Mouse (Mus musculus) ES-Bruce4 (cell line): ENCODE data around the gene Prcc. TPM values are rescaled to one million over a fixed set of nuclear protein-coding genes. Genes with fewer than 3 reads are reported as not detected.
"Not testable (repeated sequence)": the region's sequence is repeated elsewhere in the genome, so short reads cannot be mapped to it uniquely, and the experiment has no call there.

Experiments used
- H3K27ac ChIP-seq: 2 replicates; pipeline ENCODE4 v1.5.1; 2012; ENCODE audit warnings: low read length, inconsistent platforms; ENCODE audit not compliant: insufficient read depth
- H3K27me3 ChIP-seq: 2 replicates; pipeline ENCODE4 v1.6.1; 2012; ENCODE audit warnings: mild to moderate bottlenecking, low read length, inconsistent platforms; ENCODE audit not compliant: control insufficient read depth, poor library complexity, insufficient read depth, severe bottlenecking
- H3K36me3 ChIP-seq: 2 replicates; pipeline ENCODE4 v1.6.1; 2012; ENCODE audit warnings: inconsistent platforms, mild to moderate bottlenecking, low read length, moderate library complexity; ENCODE audit not compliant: control insufficient read depth, poor library complexity, insufficient read depth, severe bottlenecking
- H3K4me1 ChIP-seq: one replicate; pipeline ENCODE4 v1.8.1; 2011; ENCODE audit warnings: low read length; ENCODE audit not compliant: control insufficient read depth, insufficient read depth
- H3K4me3 ChIP-seq: 2 replicates; pipeline ENCODE4 v1.5.1; 2011; ENCODE audit warnings: low read depth, mild to moderate bottlenecking, low read length
- H3K9ac ChIP-seq: 2 replicates; pipeline ENCODE4 v1.6.1; 2012; ENCODE audit warnings: low read depth, mild to moderate bottlenecking, inconsistent platforms; ENCODE audit not compliant: poor library complexity, severe bottlenecking
- H3K9me3 ChIP-seq: replicated peaks from 2 replicates; pipeline ENCODE4 v1.6.1; 2012; ENCODE audit warnings: mild to moderate bottlenecking, low read length, inconsistent platforms; ENCODE audit not compliant: control insufficient read depth, poor library complexity, insufficient read depth, severe bottlenecking
- CTCF ChIP-seq: IDR thresholded peaks from one replicate; pipeline ENCODE4 v1.8.1; 2011; ENCODE audit warnings: low read depth, low read length
- EP300 ChIP-seq: IDR thresholded peaks from 2 replicates; pipeline ENCODE4 v1.6.1; 2011; ENCODE audit warnings: low read depth, low read length; ENCODE audit not compliant: insufficient read depth
- POLR2A ChIP-seq: IDR thresholded peaks from one replicate; pipeline ENCODE4 v1.8.1; 2011; ENCODE audit warnings: low read length; ENCODE audit not compliant: insufficient read depth
- polyA plus RNA-seq: library from polyadenylated mRNA; stranded (reverse); fragments of >200 nt; gene quantifications from 2 replicates; pipeline ENCODE4 v1.2.4, GENCODE M21; 2011; ENCODE audit warnings: low read depth; ENCODE audit not compliant: missing spikeins, insufficient read depth, insufficient read length

Gene Prcc
- polyA plus RNA-seq, 1 experiment = 66.9 TPM

DNA sequence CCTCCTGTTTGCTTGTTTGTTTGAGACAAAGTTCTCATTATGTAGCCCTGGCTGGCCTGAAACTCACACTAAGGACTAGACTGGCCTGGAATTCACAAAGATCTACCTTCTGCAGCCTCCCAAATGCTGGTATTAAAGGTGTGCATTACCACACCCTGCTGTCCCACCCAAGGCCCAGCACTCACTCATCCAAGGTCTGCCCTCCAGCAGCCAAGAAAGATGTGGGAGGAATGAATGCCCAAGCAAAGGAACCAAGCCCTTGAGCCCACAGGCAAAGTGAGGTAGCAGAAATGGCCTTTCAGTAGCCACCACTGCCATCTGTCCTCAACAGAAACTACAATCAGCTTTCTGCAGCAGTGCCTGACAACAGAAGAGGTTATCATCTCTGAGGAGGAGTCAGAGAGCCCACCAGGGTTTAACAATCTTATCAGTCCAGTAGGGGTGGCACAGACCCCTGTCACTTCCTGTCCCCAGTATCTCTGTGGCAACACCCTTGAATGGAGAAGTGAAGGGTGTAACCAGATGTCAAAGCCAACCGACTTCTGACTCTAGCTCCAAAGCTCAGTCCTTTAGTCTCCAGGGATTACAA, 15.7 kb upstream of the Prcc start:
- Histone ChIP-seq H3K36me3 (no peaks in the 10 kb centered on the region), H3K9ac (no peak overlapping the region), H3K27me3 (no peaks in the 10 kb centered on the region), H3K4me1 (no peaks in the 10 kb centered on the region), H3K9me3 (no peaks in the 10 kb centered on the region), H3K27ac (no peak overlapping the region), H3K4me3 (no peak overlapping the region)
- TF ChIP-seq POLR2A (no peak), CTCF (no peak), EP300 (no peak)

DNA sequence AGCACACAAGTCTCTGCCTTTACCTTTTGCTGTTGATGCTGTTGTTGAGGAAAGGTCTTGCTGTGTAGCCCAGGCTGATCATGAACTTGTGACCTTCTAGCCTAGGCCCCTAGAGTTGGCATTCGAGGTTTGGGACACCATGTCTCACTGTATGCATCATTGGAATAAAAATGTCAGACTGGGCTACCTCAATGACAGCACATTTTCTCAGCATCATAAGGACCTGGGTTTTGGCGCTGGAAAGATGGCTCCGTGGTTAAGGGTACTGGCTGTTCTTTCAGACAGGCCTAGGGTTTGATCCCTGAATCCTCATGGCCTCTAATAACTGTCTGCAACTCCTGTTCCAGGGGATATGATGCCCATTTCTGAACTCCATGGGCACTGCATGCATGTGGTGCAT, 14.4 kb upstream of the Prcc start:
- Histone ChIP-seq H3K27me3 (no peaks in the 10 kb centered on the region), H3K9ac (no peak overlapping the region)
- no peak for TF ChIP-seq POLR2A
- TF ChIP-seq EP300 = no peak
- TF ChIP-seq CTCF = no peak

DNA sequence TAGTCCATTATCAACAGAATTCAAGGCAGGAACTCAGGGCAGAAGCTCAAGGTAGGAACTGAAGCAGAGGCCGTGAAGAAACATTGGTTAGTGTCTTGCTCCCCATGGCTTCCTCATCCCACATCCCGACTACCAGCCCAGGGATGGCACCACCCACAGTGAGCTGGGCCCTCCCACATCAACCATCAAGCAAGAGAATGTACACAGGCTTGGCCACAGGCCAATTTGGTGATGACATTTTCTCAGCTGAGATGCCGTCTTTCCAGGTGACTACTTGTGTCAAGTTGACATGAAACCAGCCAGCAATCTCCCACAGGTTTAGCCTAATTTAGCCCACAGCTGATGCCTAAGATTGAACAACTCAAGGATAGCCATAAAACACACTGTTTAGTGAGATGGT, 13.9 kb upstream of the Prcc start:
- Histone ChIP-seq H3K4me3 (no peak overlapping the region), H3K27me3 (no peaks in the 10 kb centered on the region), H3K27ac (no peak overlapping the region), H3K36me3 (no peaks in the 10 kb centered on the region), H3K4me1 (no peaks in the 10 kb centered on the region), H3K9me3 (no peaks in the 10 kb centered on the region), H3K9ac (no peak overlapping the region)
- TF ChIP-seq EP300 (no peak), CTCF (no peak), POLR2A (no peak)

More for the DNA sequence above, 14.4 kb upstream of the Prcc start:
- H3K4me3 ChIP-seq = no peak overlapping the region
- H3K36me3 ChIP-seq = no peaks in the 10 kb centered on the region
- no peaks in the 10 kb centered on the region for H3K9me3 ChIP-seq
- no peaks in the 10 kb centered on the region for H3K4me1 ChIP-seq
- H3K27ac ChIP-seq = no peak overlapping the region

DNA sequence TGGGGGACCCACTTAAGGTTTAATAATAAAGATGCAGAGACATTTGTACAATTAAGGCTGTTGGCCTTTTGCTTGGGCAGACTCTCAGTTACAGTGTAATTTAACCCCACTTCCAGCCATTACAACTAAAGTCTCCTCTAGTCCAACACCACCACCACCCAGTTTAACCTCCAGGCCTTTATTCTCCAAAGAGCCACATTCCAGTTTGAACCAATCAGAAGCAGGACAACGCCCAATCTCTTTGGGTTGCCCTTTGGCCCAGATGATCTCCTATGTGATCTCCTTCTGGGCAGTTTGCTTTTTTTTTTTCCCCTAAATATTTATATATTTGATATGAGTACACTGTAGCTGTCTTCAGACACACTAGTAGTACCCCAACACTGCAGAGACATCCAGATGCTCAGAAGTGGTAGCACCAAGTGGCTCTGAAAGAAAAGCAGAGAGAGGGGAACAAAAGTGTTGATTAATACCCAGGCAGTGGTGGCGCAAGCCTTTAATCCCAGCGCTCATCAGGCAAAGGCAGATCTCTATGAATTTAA, 8.0 kb upstream of the Prcc start:
- no peak for TF ChIP-seq EP300
- TF ChIP-seq CTCF = no peak
- TF ChIP-seq POLR2A = no peak
- Histone ChIP-seq H3K9me3 (no peaks in the 10 kb centered on the region), H3K9ac (peak overlapping the region; percentile 49), H3K4me1 (no peaks in the 10 kb centered on the region), H3K36me3 (no peaks in the 10 kb centered on the region), H3K4me3 (no peak overlapping the region), H3K27me3 (no peaks in the 10 kb centered on the region), H3K27ac (peak overlapping the region; percentile 98)

DNA sequence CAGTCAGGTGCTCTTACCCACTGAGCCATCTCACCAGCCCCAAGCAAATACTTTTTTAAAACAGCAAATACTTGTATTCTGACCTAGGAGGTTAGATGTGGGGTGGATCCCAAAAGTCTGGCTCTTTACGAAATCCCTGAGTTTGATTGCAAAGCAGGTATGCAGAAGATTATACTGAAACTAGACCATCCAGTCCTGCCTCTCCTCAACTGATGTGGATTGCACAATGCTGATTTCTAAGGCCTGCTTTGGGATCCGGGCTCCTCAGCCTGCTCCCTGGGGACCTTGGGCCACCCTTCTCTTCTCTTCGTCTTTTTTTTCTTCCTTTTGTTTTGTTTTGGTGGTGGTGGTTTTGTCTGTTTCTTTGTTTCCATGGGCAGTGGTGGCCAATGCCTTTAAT, 6.1 kb upstream of the Prcc start:
- H3K27ac ChIP-seq = no peak overlapping the region
- no peaks in the 10 kb centered on the region for H3K27me3 ChIP-seq
- no peak overlapping the region for H3K9ac ChIP-seq
- H3K4me3 ChIP-seq = no peak overlapping the region
- no peaks in the 10 kb centered on the region for H3K9me3 ChIP-seq
- no peak for TF ChIP-seq EP300
- no peak for TF ChIP-seq CTCF
- no peak for TF ChIP-seq POLR2A
- no peaks in the 10 kb centered on the region for H3K4me1 ChIP-seq
- H3K36me3 ChIP-seq = no peaks in the 10 kb centered on the region

DNA sequence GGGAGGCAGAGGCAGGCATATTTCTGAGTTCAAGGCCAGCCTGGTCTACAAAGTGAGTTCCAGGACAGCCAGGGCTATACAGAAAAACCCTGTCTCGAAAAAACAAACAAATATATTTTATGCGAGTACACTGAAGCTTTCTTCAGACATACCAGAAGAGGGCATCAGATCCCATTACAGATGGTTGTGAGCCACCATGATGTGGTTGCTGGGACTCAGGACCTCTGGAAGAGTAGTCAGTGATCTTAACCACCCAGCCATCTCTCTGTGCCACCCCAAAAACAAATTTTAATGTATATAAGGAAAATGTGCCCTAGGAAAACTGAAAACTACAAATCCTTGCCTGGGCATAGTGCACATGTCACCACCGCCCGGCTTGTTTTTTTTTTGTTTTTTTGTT, 2.0 kb upstream of the Prcc start:
- TF ChIP-seq CTCF = peak; percentile 5
- H3K9me3 ChIP-seq, H3K36me3 ChIP-seq: not testable (repeated sequence)

More for the DNA sequence above, 2.0 kb upstream of the Prcc start:
- H3K9ac ChIP-seq, H3K4me1 ChIP-seq, H3K27ac ChIP-seq, H3K4me3 ChIP-seq, H3K27me3 ChIP-seq: not testable (repeated sequence)
